Mouse (Mus musculus) ES-Bruce4 (cell line): ENCODE results near the gene Agtrap. TPM values are rescaled to one million over a fixed set of nuclear protein-coding genes. Genes with fewer than 3 reads are reported as not detected.
A peak's percentile ranks its signal among the peaks of the same experiment; 100 is the strongest.

Source experiments
- H3K27ac ChIP-seq: 2 replicates; pipeline ENCODE4 v1.5.1; 2012; ENCODE audit warnings: low read length, inconsistent platforms; ENCODE audit not compliant: insufficient read depth
- H3K27me3 ChIP-seq: 2 replicates; pipeline ENCODE4 v1.6.1; 2012; ENCODE audit warnings: mild to moderate bottlenecking, low read length, inconsistent platforms; ENCODE audit not compliant: control insufficient read depth, poor library complexity, insufficient read depth, severe bottlenecking
- H3K36me3 ChIP-seq: 2 replicates; pipeline ENCODE4 v1.6.1; 2012; ENCODE audit warnings: inconsistent platforms, mild to moderate bottlenecking, low read length, moderate library complexity; ENCODE audit not compliant: control insufficient read depth, poor library complexity, insufficient read depth, severe bottlenecking
- H3K4me1 ChIP-seq: one replicate; pipeline ENCODE4 v1.8.1; 2011; ENCODE audit warnings: low read length; ENCODE audit not compliant: control insufficient read depth, insufficient read depth
- H3K4me3 ChIP-seq: 2 replicates; pipeline ENCODE4 v1.5.1; 2011; ENCODE audit warnings: low read depth, mild to moderate bottlenecking, low read length
- H3K9ac ChIP-seq: 2 replicates; pipeline ENCODE4 v1.6.1; 2012; ENCODE audit warnings: low read depth, mild to moderate bottlenecking, inconsistent platforms; ENCODE audit not compliant: poor library complexity, severe bottlenecking
- H3K9me3 ChIP-seq: replicated peaks from 2 replicates; pipeline ENCODE4 v1.6.1; 2012; ENCODE audit warnings: mild to moderate bottlenecking, low read length, inconsistent platforms; ENCODE audit not compliant: control insufficient read depth, poor library complexity, insufficient read depth, severe bottlenecking
- CTCF ChIP-seq: IDR thresholded peaks from one replicate; pipeline ENCODE4 v1.8.1; 2011; ENCODE audit warnings: low read depth, low read length
- EP300 ChIP-seq: IDR thresholded peaks from 2 replicates; pipeline ENCODE4 v1.6.1; 2011; ENCODE audit warnings: low read depth, low read length; ENCODE audit not compliant: insufficient read depth
- POLR2A ChIP-seq: IDR thresholded peaks from one replicate; pipeline ENCODE4 v1.8.1; 2011; ENCODE audit warnings: low read length; ENCODE audit not compliant: insufficient read depth
- polyA plus RNA-seq: library from polyadenylated mRNA; stranded (reverse); fragments of >200 nt; gene quantifications from 2 replicates; pipeline ENCODE4 v1.2.4, GENCODE M21; 2011; ENCODE audit warnings: low read depth; ENCODE audit not compliant: missing spikeins, insufficient read depth, insufficient read length

Agtrap gene
- polyA plus RNA-seq, 1 experiment, result 48.2 TPM

GRCm38 (mm10) chr4:148038079-148038599 lies 49.7 kb downstream of the Agtrap start:
- Histone ChIP-seq H3K4me1 (peaks cover 10% of the 10 kb centered on the region), H3K36me3 (0 out of 2 replicates have a peak, but pooled peaks cover 4% of the 10 kb centered on the region), H3K9ac (peak overlapping the region; percentile 37), H3K27me3 (no peaks in the 10 kb centered on the region), H3K27ac (peak overlapping the region; percentile 64), H3K9me3 (no peaks in the 10 kb centered on the region), H3K4me3 (peak overlapping the region; percentile 96)
- TF ChIP-seq CTCF (no peak), POLR2A (no peak)

- no peaks in the 10 kb centered on the region for H3K27me3 ChIP-seq
- peak overlapping the region; percentile 99 for H3K27ac ChIP-seq
- no peak overlapping the region for H3K9ac ChIP-seq
- no peaks in the 10 kb centered on the region for H3K36me3 ChIP-seq
- peaks cover 7% of the 10 kb centered on the region for H3K4me1 ChIP-seq
- no peaks in the 10 kb centered on the region for H3K9me3 ChIP-seq
- H3K4me3 ChIP-seq, result no peak overlapping the region
- no peak for TF ChIP-seq CTCF
- no peak for TF ChIP-seq POLR2A
- no peak for TF ChIP-seq EP300
Measured at GRCm38 (mm10) chr4:148035440-148035839, 52.4 kb downstream of the Agtrap start.

GRCm38 (mm10) chr4:148033858-148034410 lies 53.9 kb downstream of the Agtrap start:
- Histone ChIP-seq H3K4me1 (peaks cover 6% of the 10 kb centered on the region), H3K4me3 (no peak overlapping the region), H3K9ac (0 out of 2 replicates have a peak overlapping the region, but pooled peaks have one; percentile 43), H3K9me3 (no peaks in the 10 kb centered on the region), H3K27ac (peak overlapping the region; percentile 99), H3K27me3 (no peaks in the 10 kb centered on the region), H3K36me3 (peaks cover 8% of the 10 kb centered on the region)
- TF ChIP-seq EP300, result 0 out of 2 replicates have a peak, but pooled peaks have one; percentile 25
- no peak for TF ChIP-seq CTCF
- no peak for TF ChIP-seq POLR2A

- TF ChIP-seq EP300, result no peak
- TF ChIP-seq CTCF, result no peak
- TF ChIP-seq POLR2A, result no peak
- Histone ChIP-seq H3K36me3 (peaks cover 19% of the 10 kb centered on the region), H3K27ac (no peak overlapping the region)
Measured at GRCm38 (mm10) chr4:148030506-148030905, 57.3 kb downstream of the Agtrap start.

GRCm38 (mm10) chr4:148029297-148029696 lies 58.5 kb downstream of the Agtrap start:
- TF ChIP-seq EP300 (no peak), CTCF (no peak), POLR2A (no peak)
- Histone ChIP-seq H3K27me3 (no peaks in the 10 kb centered on the region), H3K27ac (no peak overlapping the region), H3K4me1 (no peaks in the 10 kb centered on the region), H3K9ac (no peak overlapping the region), H3K4me3 (no peak overlapping the region), H3K36me3 (peaks cover 31% of the 10 kb centered on the region), H3K9me3 (no peaks in the 10 kb centered on the region)

More at GRCm38 (mm10) chr4:148030506-148030905, 57.3 kb downstream of the Agtrap start:
- Histone ChIP-seq H3K27me3 (no peaks in the 10 kb centered on the region), H3K4me3 (no peak overlapping the region), H3K9me3 (no peaks in the 10 kb centered on the region), H3K4me1 (peaks cover 4% of the 10 kb centered on the region), H3K9ac (no peak overlapping the region)

Other genes with a start within 250 kb of the Agtrap start
- gene Zfp933, start 239.7 kb downstream of the Agtrap start, polyA plus RNA-seq, result 8.8 and 11.5 TPM in 2 replicates
- 48.8 and 56.3 TPM in 2 replicates for gene Miip, start 219.2 kb downstream of the Agtrap start, polyA plus RNA-seq
- 9.2 and 12.6 TPM in 2 replicates for gene Fv1, start 219.1 kb downstream of the Agtrap start, polyA plus RNA-seq
- 14.6 and 16.7 TPM in 2 replicates for gene Mfn2, start 183.3 kb downstream of the Agtrap start, polyA plus RNA-seq
- 21.7 and 26.3 TPM in 2 replicates for gene Plod1, start 151.3 kb downstream of the Agtrap start, polyA plus RNA-seq
- 23.1 and 23.3 TPM in 2 replicates for gene 2510039O18Rik, start 147.1 kb downstream of the Agtrap start, polyA plus RNA-seq
- gene Nppb, start 102.2 kb downstream of the Agtrap start, polyA plus RNA-seq, result 0.87 and 2.1 TPM in 2 replicates
- gene Nppa, start 87.3 kb downstream of the Agtrap start, polyA plus RNA-seq, result not detected in 2 replicates
- 13.7 and 16.7 TPM in 2 replicates for gene Clcn6, start 49.2 kb downstream of the Agtrap start, polyA plus RNA-seq
- 9.5 and 13.7 TPM in 2 replicates for gene Mthfr, start 49.0 kb downstream of the Agtrap start, polyA plus RNA-seq
- 45.9 and 60.3 TPM in 2 replicates for gene Mad2l2, start 42.4 kb upstream of the Agtrap start, polyA plus RNA-seq
- 0.17 and 0.22 TPM in 2 replicates for gene Draxin, start 42.7 kb upstream of the Agtrap start, polyA plus RNA-seq
- 41.6 and 51.5 TPM in 2 replicates for gene Fbxo6, start 64.1 kb upstream of the Agtrap start, polyA plus RNA-seq
- 12.5 and 13.3 TPM in 2 replicates for gene Fbxo44, start 72.5 kb upstream of the Agtrap start, polyA plus RNA-seq
- 6.0 and 6.9 TPM in 2 replicates for gene Fbxo2, start 72.6 kb upstream of the Agtrap start, polyA plus RNA-seq
- 0.56 and 1.0 TPM in 2 replicates for gene Disp3, start 199.9 kb upstream of the Agtrap start, polyA plus RNA-seq